Mouse (Mus musculus): ENCODE measurements around the gene Chit1. TPM values are rescaled to one million over a fixed set of nuclear protein-coding genes. Genes with fewer than 3 reads are reported as not detected.
A peak's percentile ranks its signal among the peaks of the same experiment; 100 is the strongest.

Chit1 gene
- polyA plus RNA-seq, 1 experiment, result 0.08 TPM

DNA sequence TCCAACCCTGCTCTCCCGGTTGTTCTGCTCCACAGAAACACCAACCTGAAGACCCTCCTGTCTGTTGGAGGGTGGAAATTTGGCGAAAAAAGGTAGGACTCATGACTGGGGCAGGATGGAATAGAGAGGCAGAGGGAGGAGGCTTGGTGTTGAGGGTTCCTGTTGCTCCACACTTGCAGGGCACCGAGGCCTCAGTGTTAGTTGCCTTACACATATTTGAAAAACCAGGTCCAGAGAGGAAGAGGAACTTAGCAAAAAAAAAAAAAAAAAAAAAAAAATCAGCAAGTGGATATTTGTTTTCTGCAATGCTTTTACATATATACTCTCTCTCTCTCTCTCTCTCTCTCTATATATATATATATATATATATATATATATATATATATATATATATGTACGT lies 73.0 kb downstream of the Chit1 start:
- Histone ChIP-seq H3K36me3 (ENCODE audit: control insufficient read depth, insufficient read depth) (no peaks in the 10 kb centered on the region), H3K4me3 (no peak overlapping the region), H3K4me2 (ENCODE audit: low read depth) (no peak overlapping the region), H3K79me2 (ENCODE audit: control insufficient read depth, insufficient read depth) (no peaks in the 10 kb centered on the region), H3K27me3 (ENCODE audit: control insufficient read depth, insufficient read depth, insufficient read length) (peaks cover 38% of the 10 kb centered on the region), H3ac (ENCODE audit: control insufficient read depth, insufficient read length) (no peak overlapping the region)
- TF ChIP-seq CEBPB (IDR thresholded peaks at IDR 0.05; ENCODE audit: insufficient read depth, poor library complexity, severe bottlenecking) (no peak), MYOG (IDR thresholded peaks at IDR 0.05; ENCODE audit: control insufficient read depth in 1 of 3, insufficient read depth in 1 of 3, insufficient read length in 2 of 3, low read depth in 2 of 3) (no peak), POLR2AphosphoS2 (IDR thresholded peaks at IDR 0.05; ENCODE audit: insufficient read length, low read depth) (no peak), SRF (IDR thresholded peaks at IDR 0.05; ENCODE audit: control insufficient read depth, insufficient read length, low read depth) (no peak), MYOD1 (IDR thresholded peaks at IDR 0.05; ENCODE audit: control insufficient read depth in 1 of 3, insufficient read length in 2 of 3, low read depth in 2 of 3) (no peak), TCF3 (IDR thresholded peaks at IDR 0.05; ENCODE audit: insufficient read length, low read depth) (no peak), MAX (IDR thresholded peaks at IDR 0.05; ENCODE audit: low read depth) (no peak), TCF12 (IDR thresholded peaks at IDR 0.05; ENCODE audit: insufficient read depth, poor library complexity, severe bottlenecking) (no peak), POLR2A (IDR thresholded peaks at IDR 0.05; ENCODE audit: insufficient read length, low read depth) (no peak), E2F4 (IDR thresholded peaks at IDR 0.05; ENCODE audit: insufficient read depth) (no peak), REST (IDR thresholded peaks at IDR 0.05; ENCODE audit: insufficient read depth, insufficient read length) (no peak), USF1 (IDR thresholded peaks at IDR 0.05; ENCODE audit: low read depth) (no peak)

DNA sequence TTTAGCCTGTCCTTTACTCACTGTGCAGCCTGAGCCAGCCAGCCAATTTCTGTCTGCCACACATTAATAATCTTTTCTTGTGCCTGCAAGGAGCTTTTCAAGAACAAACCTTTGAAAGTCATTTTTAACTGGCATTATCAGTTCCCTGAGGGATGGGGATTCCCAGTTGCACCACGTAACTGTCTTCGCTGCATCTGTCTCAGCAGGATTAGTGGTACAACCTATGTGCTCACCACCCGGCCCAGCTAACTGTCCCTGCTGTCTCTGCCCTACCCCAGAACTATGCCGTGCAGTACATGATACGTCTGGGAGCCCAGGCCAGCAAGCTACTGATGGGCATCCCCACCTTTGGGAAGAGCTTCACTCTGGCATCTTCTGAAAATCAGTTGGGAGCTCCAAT lies 77.2 kb downstream of the Chit1 start:
- Histone ChIP-seq H3K4me3 (no peak overlapping the region), H3K36me3 (ENCODE audit: control insufficient read depth, insufficient read depth) (no peaks in the 10 kb centered on the region)

DNA sequence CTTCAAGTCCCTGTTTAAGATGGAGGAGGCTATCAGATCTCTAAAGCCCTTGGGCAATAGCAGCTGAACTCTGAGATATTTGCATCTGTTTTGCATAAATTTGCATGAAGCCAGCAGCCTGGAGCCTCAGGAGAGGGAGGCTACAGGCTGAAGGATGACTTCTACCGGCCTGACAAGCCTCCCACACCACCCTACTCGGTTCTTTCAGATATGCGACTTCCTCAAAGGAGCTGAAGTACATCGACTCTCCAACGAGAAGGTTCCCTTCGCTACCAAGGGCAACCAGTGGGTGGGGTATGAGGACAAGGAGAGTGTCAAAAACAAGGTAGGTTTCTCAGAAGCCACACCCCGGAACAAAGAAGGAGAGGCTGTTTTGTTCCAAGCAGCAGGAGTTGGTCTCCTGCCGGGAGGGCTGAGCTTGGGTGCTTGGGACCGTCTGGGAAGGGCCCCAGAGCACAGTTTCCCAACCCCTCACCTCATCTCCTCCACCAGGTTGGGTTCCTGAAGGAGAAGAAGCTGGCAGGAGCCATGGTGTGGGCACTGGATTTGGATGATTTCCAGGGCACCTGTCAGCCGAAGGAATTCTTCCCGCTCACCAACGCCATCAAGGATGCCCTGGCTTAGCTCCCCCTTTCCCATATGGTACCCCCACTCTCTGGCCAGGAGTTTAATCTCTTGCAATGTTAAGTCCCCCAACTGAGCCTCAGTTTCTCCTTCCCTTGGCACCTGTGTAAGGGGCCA lies 78.1 kb downstream of the Chit1 start:
- Histone ChIP-seq H3K27me3 (ENCODE audit: control insufficient read depth, insufficient read depth, insufficient read length) (peaks cover 15% of the 10 kb centered on the region), H3K4me2 (ENCODE audit: low read depth) (peak overlapping the region; percentile 47), H3ac (ENCODE audit: control insufficient read depth, insufficient read length) (no peak overlapping the region), H3K79me2 (ENCODE audit: control insufficient read depth, insufficient read depth) (no peaks in the 10 kb centered on the region), H3K4me3 (no peak overlapping the region), H3K36me3 (ENCODE audit: control insufficient read depth, insufficient read depth) (no peaks in the 10 kb centered on the region)
- peak in 1 of 3 experiments; percentile 32 for TF ChIP-seq MYOD1 (IDR thresholded peaks at IDR 0.05; ENCODE audit: control insufficient read depth in 1 of 3, insufficient read length in 2 of 3, low read depth in 2 of 3)
- TF ChIP-seq USF1 (IDR thresholded peaks at IDR 0.05; ENCODE audit: low read depth), result no peak
- TF ChIP-seq POLR2A (IDR thresholded peaks at IDR 0.05; ENCODE audit: insufficient read length, low read depth), result peak; percentile 14

More for the DNA sequence above, 77.2 kb downstream of the Chit1 start:
- Histone ChIP-seq H3ac (ENCODE audit: control insufficient read depth, insufficient read length) (no peak overlapping the region), H3K79me2 (ENCODE audit: control insufficient read depth, insufficient read depth) (no peaks in the 10 kb centered on the region), H3K4me2 (ENCODE audit: low read depth) (no peak overlapping the region), H3K27me3 (ENCODE audit: control insufficient read depth, insufficient read depth, insufficient read length) (peaks cover 22% of the 10 kb centered on the region)
- TF ChIP-seq USF1 (IDR thresholded peaks at IDR 0.05; ENCODE audit: low read depth) (no peak), MYOD1 (IDR thresholded peaks at IDR 0.05; ENCODE audit: control insufficient read depth in 1 of 3, insufficient read length in 2 of 3, low read depth in 2 of 3) (peak in 2 of 3 experiments; percentile 21 to 41), MYOG (IDR thresholded peaks at IDR 0.05; ENCODE audit: control insufficient read depth in 1 of 3, insufficient read depth in 1 of 3, insufficient read length in 2 of 3, low read depth in 2 of 3) (peak in 1 of 3 experiments; percentile 22), REST (IDR thresholded peaks at IDR 0.05; ENCODE audit: insufficient read depth, insufficient read length) (no peak)

- no peak overlapping the region for H3K4me2 ChIP-seq (ENCODE audit: low read depth)
- H3K27me3 ChIP-seq (ENCODE audit: control insufficient read depth, insufficient read depth, insufficient read length), result peaks cover 7% of the 10 kb centered on the region
- H3K36me3 ChIP-seq (ENCODE audit: control insufficient read depth, insufficient read depth), result no peaks in the 10 kb centered on the region
- H3K79me2 ChIP-seq (ENCODE audit: control insufficient read depth, insufficient read depth), result no peaks in the 10 kb centered on the region
- no peak for TF ChIP-seq POLR2A (IDR thresholded peaks at IDR 0.05; ENCODE audit: insufficient read length, low read depth)
- no peak overlapping the region for H3ac ChIP-seq (ENCODE audit: control insufficient read depth, insufficient read length)
- no peak overlapping the region for H3K4me3 ChIP-seq
Observed at GRCm38 (mm10) chr1:134191192-134191591, 80.2 kb downstream of the Chit1 start.

- Histone ChIP-seq H3K36me3 (ENCODE audit: control insufficient read depth, insufficient read depth) (no peaks in the 10 kb centered on the region), H3K4me3 (no peak overlapping the region), H3K79me2 (ENCODE audit: control insufficient read depth, insufficient read depth) (no peaks in the 10 kb centered on the region), H3K4me2 (ENCODE audit: low read depth) (peak overlapping the region; percentile 36), H3K27me3 (ENCODE audit: control insufficient read depth, insufficient read depth, insufficient read length) (no peaks in the 10 kb centered on the region), H3ac (ENCODE audit: control insufficient read depth, insufficient read length) (no peak overlapping the region)
- TF ChIP-seq TCF12 (IDR thresholded peaks at IDR 0.05; ENCODE audit: insufficient read depth, poor library complexity, severe bottlenecking) (no peak), SRF (IDR thresholded peaks at IDR 0.05; ENCODE audit: control insufficient read depth, insufficient read length, low read depth) (no peak), CEBPB (IDR thresholded peaks at IDR 0.05; ENCODE audit: insufficient read depth, poor library complexity, severe bottlenecking) (no peak), TCF3 (IDR thresholded peaks at IDR 0.05; ENCODE audit: insufficient read length, low read depth) (no peak), MYOD1 (IDR thresholded peaks at IDR 0.05; ENCODE audit: control insufficient read depth in 1 of 3, insufficient read length in 2 of 3, low read depth in 2 of 3) (no peak), E2F4 (IDR thresholded peaks at IDR 0.05; ENCODE audit: insufficient read depth) (no peak), USF1 (IDR thresholded peaks at IDR 0.05; ENCODE audit: low read depth) (no peak), MAX (IDR thresholded peaks at IDR 0.05; ENCODE audit: low read depth) (no peak), POLR2A (IDR thresholded peaks at IDR 0.05; ENCODE audit: insufficient read length, low read depth) (no peak), REST (IDR thresholded peaks at IDR 0.05; ENCODE audit: insufficient read depth, insufficient read length) (no peak), MYOG (IDR thresholded peaks at IDR 0.05; ENCODE audit: control insufficient read depth in 1 of 3, insufficient read depth in 1 of 3, insufficient read length in 2 of 3, low read depth in 2 of 3) (no peak), POLR2AphosphoS2 (IDR thresholded peaks at IDR 0.05; ENCODE audit: insufficient read length, low read depth) (no peak)
Observed at GRCm38 (mm10) chr1:134192024-134192423, 81.0 kb downstream of the Chit1 start.

Measured in myocyte (in vitro differentiated cells).